Mouse (Mus musculus): Measurements from ENCODE around the gene Tcl1. TPM values are rescaled to one million over a fixed set of nuclear protein-coding genes. Genes with fewer than 3 reads are reported as not detected.

Tcl1 gene
- polyA plus RNA-seq (2012; rRNA removed; ENCODE audit: low replicate concordance), result not detected in 2 replicates

GRCm38 (mm10) chr12:105222601-105223319 lies at the start of gene Tcl1:
TSS of gene Tcl1 (minus strand) at chr12:105222793.

GRCm38 (mm10) chr12:105201657-105202056 lies 20.9 kb downstream of the Tcl1 start, which contains the start of gene Tcl1b4:
TSS of gene Tcl1b4 (plus strand) at chr12:105201957.

GRCm38 (mm10) chr12:105190743-105191142 lies 31.9 kb downstream of the Tcl1 start, which contains the start of gene Tcl1b3:
TSS of gene Tcl1b3 (plus strand) at chr12:105191043.

GRCm38 (mm10) chr12:105176044-105176443 lies 46.5 kb downstream of the Tcl1 start, which contains the start of gene Tcl1b5:
TSS of gene Tcl1b5 (plus strand) at chr12:105176344.

Other genes starting within 250 kb of the Tcl1 start
- 0.61 and 0.88 TPM in 2 replicates for gene Syne3, start 213.0 kb downstream of the Tcl1 start, polyA plus RNA-seq (2012; rRNA removed; ENCODE audit: low replicate concordance)
- 68.9 and 98.2 TPM in 2 replicates for gene Glrx5, start 190.1 kb downstream of the Tcl1 start, polyA plus RNA-seq (2012; rRNA removed; ENCODE audit: low replicate concordance)
- not detected in 2 replicates for gene Tcl1b2, start 76.8 kb downstream of the Tcl1 start, polyA plus RNA-seq (2012; rRNA removed; ENCODE audit: low replicate concordance)
- gene Tcl1b1, start 63.1 kb downstream of the Tcl1 start, polyA plus RNA-seq (2012; rRNA removed; ENCODE audit: low replicate concordance), result not detected in 2 replicates
- not detected in 2 replicates for gene Tcl1b5, start 46.4 kb downstream of the Tcl1 start, polyA plus RNA-seq (2012; rRNA removed; ENCODE audit: low replicate concordance)
- not detected in 2 replicates for gene Tcl1b3, start 31.8 kb downstream of the Tcl1 start, polyA plus RNA-seq (2012; rRNA removed; ENCODE audit: low replicate concordance)
- gene Tcl1b4, start 20.8 kb downstream of the Tcl1 start, polyA plus RNA-seq (2012; rRNA removed; ENCODE audit: low replicate concordance), result not detected in 2 replicates
- not detected in 2 replicates for gene Tunar, start 111.1 kb upstream of the Tcl1 start, polyA plus RNA-seq (2012; rRNA removed; ENCODE audit: low replicate concordance)
- 0.44 and 0.48 TPM in 2 replicates for gene D430019H16Rik, start 231.1 kb upstream of the Tcl1 start, polyA plus RNA-seq (2012; rRNA removed; ENCODE audit: low replicate concordance)